Mouse (Mus musculus): ENCODE results near the gene Cacna1d. TPM values are rescaled to one million over a fixed set of nuclear protein-coding genes. Genes with fewer than 3 reads are reported as not detected.

The Cacna1d gene
- polyA plus RNA-seq, 1 experiment from 2014 or later, result 1.4 TPM

GRCm38 (mm10) chr14:30261561-30262251 is 229.5 kb downstream of the Cacna1d start:
- ATAC-seq (ENCODE audit: insufficient read depth, low FRiP score, low TSS enrichment), result no peak
- H3K4me2 ChIP-seq (ENCODE audit: low read depth), result no peak overlapping the region
- WGBS, result 88% methylated on average over 10 of the region's 10 CpGs

GRCm38 (mm10) chr14:30257626-30258025 is 233.6 kb downstream of the Cacna1d start:
- 62% methylated on average over 4 of the region's 4 CpGs for WGBS
- no peak overlapping the region for H3K27ac ChIP-seq (ENCODE audit: low read depth, low read length)
- H3K27me3 ChIP-seq (ENCODE audit: control insufficient read depth, insufficient read depth, low read length), result no peaks in the 10 kb centered on the region
- H3K4me3 ChIP-seq (ENCODE audit: low read depth, low read length), result no peak overlapping the region
- H3K4me1 ChIP-seq (ENCODE audit: control insufficient read depth, insufficient read depth, low read length), result no peaks in the 10 kb centered on the region
- H3K9me3 ChIP-seq (ENCODE audit: control insufficient read depth, low read length), result no peaks in the 10 kb centered on the region
- H3K9ac ChIP-seq (ENCODE audit: low read length), result no peak overlapping the region
- no peak for DNase-seq (ENCODE audit: low spot score)
- no peak overlapping the region for H3K4me2 ChIP-seq (ENCODE audit: low read depth)
- ATAC-seq (ENCODE audit: insufficient read depth, low FRiP score, low TSS enrichment), result no peak
- H3K36me3 ChIP-seq (ENCODE audit: control insufficient read depth, insufficient read depth, low read length), result no peaks in the 10 kb centered on the region

More at GRCm38 (mm10) chr14:30261561-30262251, 229.5 kb downstream of the Cacna1d start:
- no peak overlapping the region for H3K4me3 ChIP-seq (ENCODE audit: low read depth, low read length)
- DNase-seq (ENCODE audit: low spot score), result no peak
- no peaks in the 10 kb centered on the region for H3K9me3 ChIP-seq (ENCODE audit: control insufficient read depth, low read length)
- H3K4me1 ChIP-seq (ENCODE audit: control insufficient read depth, insufficient read depth, low read length), result no peaks in the 10 kb centered on the region
- no peak overlapping the region for H3K27ac ChIP-seq (ENCODE audit: low read depth, low read length)
- no peak overlapping the region for H3K9ac ChIP-seq (ENCODE audit: low read length)
- no peaks in the 10 kb centered on the region for H3K36me3 ChIP-seq (ENCODE audit: control insufficient read depth, insufficient read depth, low read length)
- no peaks in the 10 kb centered on the region for H3K27me3 ChIP-seq (ENCODE audit: control insufficient read depth, insufficient read depth, low read length)

GRCm38 (mm10) chr14:30256486-30256885 is 234.8 kb downstream of the Cacna1d start:
- Histone ChIP-seq H3K27ac (ENCODE audit: low read depth, low read length) (no peak overlapping the region), H3K4me3 (ENCODE audit: low read depth, low read length) (no peak overlapping the region), H3K9ac (ENCODE audit: low read length) (no peak overlapping the region), H3K36me3 (ENCODE audit: control insufficient read depth, insufficient read depth, low read length) (no peaks in the 10 kb centered on the region), H3K4me2 (ENCODE audit: low read depth) (no peak overlapping the region), H3K4me1 (ENCODE audit: control insufficient read depth, insufficient read depth, low read length) (no peaks in the 10 kb centered on the region), H3K9me3 (ENCODE audit: control insufficient read depth, low read length) (no peaks in the 10 kb centered on the region), H3K27me3 (ENCODE audit: control insufficient read depth, insufficient read depth, low read length) (no peaks in the 10 kb centered on the region)
- 73% methylated on average over 4 of the region's 4 CpGs for WGBS
- DNase-seq (ENCODE audit: low spot score) (no peak), ATAC-seq (ENCODE audit: insufficient read depth, low FRiP score, low TSS enrichment) (no peak)

GRCm38 (mm10) chr14:30255701-30256400 is 235.4 kb downstream of the Cacna1d start:
- no peak overlapping the region for H3K27ac ChIP-seq (ENCODE audit: low read depth, low read length)
- no peaks in the 10 kb centered on the region for H3K9me3 ChIP-seq (ENCODE audit: control insufficient read depth, low read length)
- no peak overlapping the region for H3K4me3 ChIP-seq (ENCODE audit: low read depth, low read length)
- H3K36me3 ChIP-seq (ENCODE audit: control insufficient read depth, insufficient read depth, low read length), result no peaks in the 10 kb centered on the region
- DNase-seq (ENCODE audit: low spot score), result no peak
- H3K27me3 ChIP-seq (ENCODE audit: control insufficient read depth, insufficient read depth, low read length), result no peaks in the 10 kb centered on the region
- no peaks in the 10 kb centered on the region for H3K4me1 ChIP-seq (ENCODE audit: control insufficient read depth, insufficient read depth, low read length)
- no peak overlapping the region for H3K9ac ChIP-seq (ENCODE audit: low read length)
- no peak for ATAC-seq (ENCODE audit: insufficient read depth, low FRiP score, low TSS enrichment)
- no peak overlapping the region for H3K4me2 ChIP-seq (ENCODE audit: low read depth)
- 83% methylated on average over 12 of the region's 12 CpGs for WGBS

- no peak overlapping the region for H3K27ac ChIP-seq (ENCODE audit: low read depth, low read length)
- H3K4me2 ChIP-seq (ENCODE audit: low read depth), result no peak overlapping the region
- no peak for DNase-seq (ENCODE audit: low spot score)
- H3K4me1 ChIP-seq (ENCODE audit: control insufficient read depth, insufficient read depth, low read length), result no peaks in the 10 kb centered on the region
- no peaks in the 10 kb centered on the region for H3K36me3 ChIP-seq (ENCODE audit: control insufficient read depth, insufficient read depth, low read length)
- no peaks in the 10 kb centered on the region for H3K27me3 ChIP-seq (ENCODE audit: control insufficient read depth, insufficient read depth, low read length)
- no peak overlapping the region for H3K4me3 ChIP-seq (ENCODE audit: low read depth, low read length)
- no peak overlapping the region for H3K9ac ChIP-seq (ENCODE audit: low read length)
- 83% methylated on average over 4 of the region's 4 CpGs for WGBS
- H3K9me3 ChIP-seq (ENCODE audit: control insufficient read depth, low read length), result no peaks in the 10 kb centered on the region
- no peak for ATAC-seq (ENCODE audit: insufficient read depth, low FRiP score, low TSS enrichment)
Observed at GRCm38 (mm10) chr14:30254776-30255175, 236.5 kb downstream of the Cacna1d start.

GRCm38 (mm10) chr14:30252824-30253223 is 238.4 kb downstream of the Cacna1d start:
- H3K27ac ChIP-seq (ENCODE audit: low read depth, low read length), result no peak overlapping the region
- H3K36me3 ChIP-seq (ENCODE audit: control insufficient read depth, insufficient read depth, low read length), result no peaks in the 10 kb centered on the region
- 77% methylated on average over 2 of the region's 2 CpGs for whole genome bisulfite sequencing
- H3K9ac ChIP-seq (ENCODE audit: low read length), result no peak overlapping the region
- DNase-seq (ENCODE audit: low spot score), result no peak
- H3K4me3 ChIP-seq (ENCODE audit: low read depth, low read length), result no peak overlapping the region
- ATAC-seq (ENCODE audit: insufficient read depth, low FRiP score, low TSS enrichment), result no peak
- no peaks in the 10 kb centered on the region for H3K9me3 ChIP-seq (ENCODE audit: control insufficient read depth, low read length)
- H3K27me3 ChIP-seq (ENCODE audit: control insufficient read depth, insufficient read depth, low read length), result no peaks in the 10 kb centered on the region
- no peak overlapping the region for H3K4me2 ChIP-seq (ENCODE audit: low read depth)
- no peaks in the 10 kb centered on the region for H3K4me1 ChIP-seq (ENCODE audit: control insufficient read depth, insufficient read depth, low read length)

- no peaks in the 10 kb centered on the region for H3K36me3 ChIP-seq (ENCODE audit: control insufficient read depth, insufficient read depth, low read length)
- DNase-seq (ENCODE audit: low spot score) (no peak), ATAC-seq (ENCODE audit: insufficient read depth, low FRiP score, low TSS enrichment) (no peak)
- H3K4me1 ChIP-seq (ENCODE audit: control insufficient read depth, insufficient read depth, low read length), result no peaks in the 10 kb centered on the region
- no peaks in the 10 kb centered on the region for H3K27me3 ChIP-seq (ENCODE audit: control insufficient read depth, insufficient read depth, low read length)
- no peak overlapping the region for H3K4me3 ChIP-seq (ENCODE audit: low read depth, low read length)
- H3K9me3 ChIP-seq (ENCODE audit: control insufficient read depth, low read length), result no peaks in the 10 kb centered on the region
- H3K4me2 ChIP-seq (ENCODE audit: low read depth), result no peak overlapping the region
- WGBS, result 87% methylated on average over 5 of the region's 5 CpGs
- H3K9ac ChIP-seq (ENCODE audit: low read length), result no peak overlapping the region
- H3K27ac ChIP-seq (ENCODE audit: low read depth, low read length), result no peak overlapping the region
Observed at GRCm38 (mm10) chr14:30251351-30251750, 239.9 kb downstream of the Cacna1d start.

GRCm38 (mm10) chr14:30249591-30249990 is 241.7 kb downstream of the Cacna1d start:
- WGBS, result 91% methylated on average over 4 of the region's 4 CpGs
- Histone ChIP-seq H3K27ac (ENCODE audit: low read depth, low read length) (no peak overlapping the region), H3K36me3 (ENCODE audit: control insufficient read depth, insufficient read depth, low read length) (no peaks in the 10 kb centered on the region), H3K9me3 (ENCODE audit: control insufficient read depth, low read length) (no peaks in the 10 kb centered on the region), H3K4me1 (ENCODE audit: control insufficient read depth, insufficient read depth, low read length) (no peaks in the 10 kb centered on the region), H3K9ac (ENCODE audit: low read length) (no peak overlapping the region), H3K4me3 (ENCODE audit: low read depth, low read length) (no peak overlapping the region), H3K4me2 (ENCODE audit: low read depth) (no peak overlapping the region), H3K27me3 (ENCODE audit: control insufficient read depth, insufficient read depth, low read length) (no peaks in the 10 kb centered on the region)
- DNase-seq (ENCODE audit: low spot score) (no peak), ATAC-seq (ENCODE audit: insufficient read depth, low FRiP score, low TSS enrichment) (no peak)

- H3K36me3 ChIP-seq (ENCODE audit: control insufficient read depth, insufficient read depth, low read length), result no peaks in the 10 kb centered on the region
- no peak overlapping the region for H3K9ac ChIP-seq (ENCODE audit: low read length)
- WGBS, result 72% methylated on average over 4 of the region's 4 CpGs
- ATAC-seq (ENCODE audit: insufficient read depth, low FRiP score, low TSS enrichment) (no peak), DNase-seq (ENCODE audit: low spot score) (no peak)
- no peaks in the 10 kb centered on the region for H3K4me1 ChIP-seq (ENCODE audit: control insufficient read depth, insufficient read depth, low read length)
- H3K27ac ChIP-seq (ENCODE audit: low read depth, low read length), result no peak overlapping the region
- H3K9me3 ChIP-seq (ENCODE audit: control insufficient read depth, low read length), result no peaks in the 10 kb centered on the region
- no peak overlapping the region for H3K4me3 ChIP-seq (ENCODE audit: low read depth, low read length)
- H3K27me3 ChIP-seq (ENCODE audit: control insufficient read depth, insufficient read depth, low read length), result no peaks in the 10 kb centered on the region
- no peak overlapping the region for H3K4me2 ChIP-seq (ENCODE audit: low read depth)
Observed at GRCm38 (mm10) chr14:30248811-30249210, 242.4 kb downstream of the Cacna1d start.

All from neural tube, embryonic 11.5 days (tissue).